Mouse (Mus musculus) liver, adult 2 months (tissue): ENCODE measurements around the gene Ifit1bl1. TPM values are rescaled to one million over a fixed set of nuclear protein-coding genes. Genes with fewer than 3 reads are reported as not detected.

Source experiments
- DNase-seq: peaks from one replicate; pipeline ENCODE4 v3.0.0-alpha.2; 2011; ENCODE audit warnings: low read depth, low spot score; ENCODE audit errors: extremely low read depth
- H3K27ac ChIP-seq: fragments of 200-500 bp; replicated peaks from 2 replicates; pipeline ENCODE4 v1.5.1; 2012; ENCODE audit warnings: low read depth, mild to moderate bottlenecking, control low read depth, inconsistent platforms, low read length; ENCODE audit not compliant: insufficient read depth
- H3K27me3 ChIP-seq: fragments of 200-500 bp; 2 replicates; pipeline ENCODE4 v1.6.1; 2012; ENCODE audit warnings: mild to moderate bottlenecking, moderate library complexity, low read length, inconsistent platforms; ENCODE audit not compliant: control insufficient read depth, insufficient read depth
- H3K36me3 ChIP-seq: fragments of 200-500 bp; 2 replicates; pipeline ENCODE4 v1.6.1; 2012; ENCODE audit warnings: low read length, inconsistent platforms; ENCODE audit not compliant: control insufficient read depth, insufficient read depth
- H3K4me1 ChIP-seq: fragments of 200-500 bp; 2 replicates; pipeline ENCODE4 v1.6.1; 2011; ENCODE audit warnings: low read length; ENCODE audit not compliant: control insufficient read depth, insufficient read depth
- H3K4me3 ChIP-seq: fragments of 200-500 bp; 2 replicates; pipeline ENCODE4 v1.5.1; 2011; ENCODE audit warnings: low read depth, mild to moderate bottlenecking, control low read depth, low read length, moderate library complexity; ENCODE audit not compliant: insufficient read depth
- H3K79me2 ChIP-seq: fragments of 200-500 bp; 2 replicates; pipeline ENCODE4 v1.6.1; 2012; ENCODE audit warnings: inconsistent platforms, mild to moderate bottlenecking, low read length, moderate library complexity; ENCODE audit not compliant: control insufficient read depth, insufficient read depth
- H3K9ac ChIP-seq: fragments of 200-500 bp; 2 replicates; pipeline ENCODE4 v1.6.1; 2012; ENCODE audit warnings: low read depth, mild to moderate bottlenecking, control low read depth, inconsistent platforms, low read length
- CTCF ChIP-seq: fragments of 200-500 bp; IDR thresholded peaks from 2 replicates; pipeline ENCODE4 v1.5.1; 2011; ENCODE audit warnings: low read depth, low read length, control low read depth
- POLR2A ChIP-seq: fragments of 200-500 bp; IDR thresholded peaks from 2 replicates; pipeline ENCODE4 v1.6.1; 2011; ENCODE audit warnings: low read length, control low read depth; ENCODE audit not compliant: insufficient read depth; ENCODE audit errors: extremely low read depth
- WGBS: fragments of 180-500 bp; shearing (Covaris S2); methylation state at CpG from one replicate; pipeline ENCODE4 v1.1.7; 2018; 5-methylcytosine and 5-hydroxymethylcytosine counted together
- polyA plus RNA-seq: library from polyadenylated mRNA; depleted of rRNA; stranded (reverse); fragments of >200 nt; gene quantifications from 2 replicates; pipeline ENCODE4 v1.2.3, GENCODE M21; 2012
- total RNA-seq: library from RNA; depleted of rRNA; stranded (reverse); fragments of >200 nt; gene quantifications from 2 replicates; pipeline ENCODE4 v1.2.3, GENCODE M21; 2014

Gene Ifit1bl1
- total and polyA plus RNA-seq, 2 experiments, result 0.18 to 0.92 TPM

DNA sequence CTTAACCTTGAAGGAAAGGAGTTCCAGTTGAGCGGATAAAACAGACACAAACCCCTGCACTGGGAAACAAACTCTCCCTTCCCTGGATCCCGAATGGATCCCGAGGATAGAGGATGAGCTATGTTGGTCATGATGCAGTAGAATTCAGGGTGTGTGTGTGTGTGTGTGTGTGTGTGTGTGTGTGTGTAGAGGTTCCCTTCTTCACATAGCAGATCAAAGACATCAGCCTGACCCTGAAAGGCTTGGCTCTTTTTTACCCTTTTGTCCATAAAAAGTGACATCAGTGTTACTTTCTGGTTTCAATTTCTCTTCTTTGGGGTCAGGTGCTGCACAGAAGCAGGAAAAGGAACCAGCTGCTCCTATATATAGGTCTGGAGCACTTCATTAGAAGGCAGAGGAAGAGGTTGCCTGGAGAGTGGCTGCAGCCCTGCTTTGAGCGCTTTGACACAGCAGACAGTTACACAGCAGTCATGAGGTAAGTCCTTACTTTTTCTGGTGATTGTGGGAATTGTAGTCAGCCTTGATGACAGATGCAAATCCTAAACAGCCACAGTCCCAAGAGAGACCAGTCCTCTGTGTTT lies 31.8 kb downstream of the Ifit1bl1 start:
- Histone ChIP-seq H3K4me1 (no peaks in the 10 kb centered on the region; the same call in 1 of the 2 replicates), H3K27ac (peak overlapping the region; percentile 51), H3K36me3 (no peaks in the 10 kb centered on the region; the same call in 1 of the 2 replicates), H3K9ac (peak overlapping the region; percentile 30; the same call in 1 of the 2 replicates), H3K79me2 (no peaks in the 10 kb centered on the region), H3K4me3 (peak overlapping the region; percentile 44; the same call in 1 of the 2 replicates), H3K27me3 (no peaks in the 10 kb centered on the region)
- WGBS, result 80% methylated on average over 4 of the region's 4 CpGs
- TF ChIP-seq CTCF, result no peak
- no peak for TF ChIP-seq POLR2A
- no peak for DNase-seq

GRCm38 (mm10) chr19:34568988-34569895 lies 32.5 kb downstream of the Ifit1bl1 start:
- H3K4me3 ChIP-seq, result no peak overlapping the region

GRCm38 (mm10) chr19:34566178-34566784 lies 35.5 kb downstream of the Ifit1bl1 start:
- Histone ChIP-seq H3K9ac (no peak overlapping the region), H3K27me3 (no peaks in the 10 kb centered on the region), H3K79me2 (no peaks in the 10 kb centered on the region), H3K36me3 (no peaks in the 10 kb centered on the region), H3K4me3 (no peak overlapping the region), H3K27ac (no peak overlapping the region), H3K4me1 (peaks cover 4% of the 10 kb centered on the region)
- no peak for DNase-seq
- TF ChIP-seq POLR2A, result no peak
- TF ChIP-seq CTCF, result no peak
- WGBS, result 100% methylated on average over 1 of the region's 1 CpGs

More at GRCm38 (mm10) chr19:34568988-34569895, 32.5 kb downstream of the Ifit1bl1 start:
- H3K36me3 ChIP-seq, result no peaks in the 10 kb centered on the region; the same call in 1 of the 2 replicates
- 67% methylated on average over 7 of the region's 7 CpGs for WGBS
- no peak overlapping the region for H3K9ac ChIP-seq
- no peaks in the 10 kb centered on the region for H3K27me3 ChIP-seq
- H3K79me2 ChIP-seq, result no peaks in the 10 kb centered on the region
- no peak for DNase-seq
- TF ChIP-seq CTCF (no peak), POLR2A (no peak)
- H3K4me1 ChIP-seq, result no peaks in the 10 kb centered on the region; the same call in 1 of the 2 replicates
- H3K27ac ChIP-seq, result peak overlapping the region; percentile 51

DNA sequence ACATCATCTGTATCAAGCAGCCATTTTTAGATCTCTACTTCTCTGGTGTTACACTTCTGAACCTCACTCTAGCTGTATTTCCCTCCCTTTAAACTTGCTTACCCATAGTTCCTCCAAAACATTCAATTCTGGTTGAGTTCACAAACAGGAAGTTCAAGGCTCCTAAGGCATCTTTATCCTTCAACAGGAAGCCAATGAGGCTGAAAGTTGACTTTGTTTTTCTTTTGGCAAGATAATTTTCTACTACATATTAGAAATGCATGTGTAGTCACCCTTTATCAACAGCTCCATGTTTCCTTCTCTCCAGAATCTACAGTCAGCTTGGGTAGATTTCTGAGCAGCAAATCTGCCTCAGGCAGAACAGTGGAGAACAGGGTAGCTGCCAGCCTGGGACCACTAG lies 39.2 kb downstream of the Ifit1bl1 start:
- no peak overlapping the region for H3K4me3 ChIP-seq
- peak; percentile 25 for DNase-seq
- H3K79me2 ChIP-seq, result no peaks in the 10 kb centered on the region
- H3K4me1 ChIP-seq, result peaks cover 4% of the 10 kb centered on the region; the same call in 1 of the 2 replicates
- no peaks in the 10 kb centered on the region for H3K27me3 ChIP-seq
- no peaks in the 10 kb centered on the region for H3K36me3 ChIP-seq
- H3K9ac ChIP-seq, result no peak overlapping the region
- no peak overlapping the region for H3K27ac ChIP-seq
- TF ChIP-seq CTCF (no peak), POLR2A (no peak)

- DNase-seq, result no peak
- no peaks in the 10 kb centered on the region for H3K27me3 ChIP-seq
- no peaks in the 10 kb centered on the region; the same call in 1 of the 2 replicates for H3K4me1 ChIP-seq
- no peak overlapping the region for H3K27ac ChIP-seq
- no peak overlapping the region for H3K9ac ChIP-seq
- H3K79me2 ChIP-seq, result no peaks in the 10 kb centered on the region; the same call in 1 of the 2 replicates
- 91% methylated on average over 3 of the region's 3 CpGs for WGBS
- H3K36me3 ChIP-seq, result no peaks in the 10 kb centered on the region
- TF ChIP-seq POLR2A (no peak), CTCF (no peak)
- no peak overlapping the region for H3K4me3 ChIP-seq
These were observed 45.1 kb downstream of the Ifit1bl1 start for GRCm38 (mm10) chr19:34556621-34557020.

GRCm38 (mm10) chr19:34554061-34554460 lies 47.7 kb downstream of the Ifit1bl1 start:
- 0 out of 2 replicates have a peak overlapping the region, but pooled peaks have one; percentile 57 for H3K27ac ChIP-seq

More at GRCm38 (mm10) chr19:34554061-34554460, 47.7 kb downstream of the Ifit1bl1 start:
- TF ChIP-seq POLR2A, result no peak
- no peaks in the 10 kb centered on the region; the same call in 1 of the 2 replicates for H3K79me2 ChIP-seq
- no peak overlapping the region for H3K4me3 ChIP-seq
- no peak for DNase-seq
- no peaks in the 10 kb centered on the region; the same call in 1 of the 2 replicates for H3K4me1 ChIP-seq
- no peaks in the 10 kb centered on the region for H3K27me3 ChIP-seq
- no peaks in the 10 kb centered on the region for H3K36me3 ChIP-seq
- H3K9ac ChIP-seq, result no peak overlapping the region
